Mouse (Mus musculus) ES-Bruce4 (cell line): ENCODE results near the gene Rsph6a. TPM values are rescaled to one million over a fixed set of nuclear protein-coding genes. Genes with fewer than 3 reads are reported as not detected.

Source experiments
- H3K27ac ChIP-seq: 2 replicates; pipeline ENCODE4 v1.5.1; 2012; ENCODE audit warnings: low read length, inconsistent platforms; ENCODE audit not compliant: insufficient read depth
- H3K27me3 ChIP-seq: 2 replicates; pipeline ENCODE4 v1.6.1; 2012; ENCODE audit warnings: mild to moderate bottlenecking, low read length, inconsistent platforms; ENCODE audit not compliant: control insufficient read depth, poor library complexity, insufficient read depth, severe bottlenecking
- H3K36me3 ChIP-seq: 2 replicates; pipeline ENCODE4 v1.6.1; 2012; ENCODE audit warnings: inconsistent platforms, mild to moderate bottlenecking, low read length, moderate library complexity; ENCODE audit not compliant: control insufficient read depth, poor library complexity, insufficient read depth, severe bottlenecking
- H3K4me1 ChIP-seq: one replicate; pipeline ENCODE4 v1.8.1; 2011; ENCODE audit warnings: low read length; ENCODE audit not compliant: control insufficient read depth, insufficient read depth
- H3K4me3 ChIP-seq: 2 replicates; pipeline ENCODE4 v1.5.1; 2011; ENCODE audit warnings: low read depth, mild to moderate bottlenecking, low read length
- H3K9ac ChIP-seq: 2 replicates; pipeline ENCODE4 v1.6.1; 2012; ENCODE audit warnings: low read depth, mild to moderate bottlenecking, inconsistent platforms; ENCODE audit not compliant: poor library complexity, severe bottlenecking
- H3K9me3 ChIP-seq: replicated peaks from 2 replicates; pipeline ENCODE4 v1.6.1; 2012; ENCODE audit warnings: mild to moderate bottlenecking, low read length, inconsistent platforms; ENCODE audit not compliant: control insufficient read depth, poor library complexity, insufficient read depth, severe bottlenecking
- CTCF ChIP-seq: IDR thresholded peaks from one replicate; pipeline ENCODE4 v1.8.1; 2011; ENCODE audit warnings: low read depth, low read length
- EP300 ChIP-seq: IDR thresholded peaks from 2 replicates; pipeline ENCODE4 v1.6.1; 2011; ENCODE audit warnings: low read depth, low read length; ENCODE audit not compliant: insufficient read depth
- POLR2A ChIP-seq: IDR thresholded peaks from one replicate; pipeline ENCODE4 v1.8.1; 2011; ENCODE audit warnings: low read length; ENCODE audit not compliant: insufficient read depth
- polyA plus RNA-seq: library from polyadenylated mRNA; stranded (reverse); fragments of >200 nt; gene quantifications from 2 replicates; pipeline ENCODE4 v1.2.4, GENCODE M21; 2011; ENCODE audit warnings: low read depth; ENCODE audit not compliant: missing spikeins, insufficient read depth, insufficient read length

The Rsph6a gene
- polyA plus RNA-seq, 1 experiment = not detected

- no peaks in the 10 kb centered on the region for H3K9me3 ChIP-seq
- no peak for TF ChIP-seq POLR2A
- no peak for TF ChIP-seq EP300
- no peak for TF ChIP-seq CTCF
- no peaks in the 10 kb centered on the region for H3K36me3 ChIP-seq
- peak overlapping the region; percentile 93; the same call in 1 of the 2 replicates for H3K9ac ChIP-seq
- H3K4me3 ChIP-seq = no peak overlapping the region
- no peaks in the 10 kb centered on the region for H3K4me1 ChIP-seq
- no peak overlapping the region for H3K27ac ChIP-seq
- no peaks in the 10 kb centered on the region for H3K27me3 ChIP-seq
These were observed 42.0 kb downstream of the Rsph6a start for GRCm38 (mm10) chr7:19096421-19096976.

- TF ChIP-seq POLR2A (no peak), EP300 (no peak), CTCF (no peak)
- Histone ChIP-seq H3K4me1 (no peaks in the 10 kb centered on the region), H3K27ac (no peak overlapping the region), H3K9ac (no peak overlapping the region), H3K27me3 (no peaks in the 10 kb centered on the region), H3K9me3 (no peaks in the 10 kb centered on the region), H3K36me3 (no peaks in the 10 kb centered on the region), H3K4me3 (no peak overlapping the region)
These were observed 42.7 kb downstream of the Rsph6a start for GRCm38 (mm10) chr7:19097217-19097616.

GRCm38 (mm10) chr7:19097863-19098262 is 43.4 kb downstream of the Rsph6a start:
- no peaks in the 10 kb centered on the region for H3K4me1 ChIP-seq

GRCm38 (mm10) chr7:19098811-19099210 is 44.3 kb downstream of the Rsph6a start:
- Histone ChIP-seq H3K27ac (no peak overlapping the region), H3K4me3 (no peak overlapping the region), H3K36me3 (no peaks in the 10 kb centered on the region), H3K9ac (no peak overlapping the region), H3K27me3 (no peaks in the 10 kb centered on the region), H3K4me1 (no peaks in the 10 kb centered on the region), H3K9me3 (no peaks in the 10 kb centered on the region)
- TF ChIP-seq EP300 (no peak), POLR2A (no peak), CTCF (no peak)

More at GRCm38 (mm10) chr7:19097863-19098262, 43.4 kb downstream of the Rsph6a start:
- Histone ChIP-seq H3K9me3 (no peaks in the 10 kb centered on the region), H3K27ac (no peak overlapping the region), H3K9ac (no peak overlapping the region), H3K4me3 (no peak overlapping the region), H3K27me3 (no peaks in the 10 kb centered on the region), H3K36me3 (no peaks in the 10 kb centered on the region)
- TF ChIP-seq CTCF (no peak), POLR2A (no peak), EP300 (no peak)

GRCm38 (mm10) chr7:19100290-19100689 is 45.8 kb downstream of the Rsph6a start:
- no peaks in the 10 kb centered on the region for H3K4me1 ChIP-seq
- H3K27me3 ChIP-seq = no peaks in the 10 kb centered on the region
- TF ChIP-seq EP300 (no peak), POLR2A (no peak)
- no peaks in the 10 kb centered on the region for H3K9me3 ChIP-seq
- H3K36me3 ChIP-seq = no peaks in the 10 kb centered on the region
- H3K27ac ChIP-seq = no peak overlapping the region
- no peak overlapping the region for H3K9ac ChIP-seq
- no peak overlapping the region for H3K4me3 ChIP-seq

- H3K27me3 ChIP-seq = no peaks in the 10 kb centered on the region
- no peaks in the 10 kb centered on the region for H3K36me3 ChIP-seq
- no peak overlapping the region for H3K9ac ChIP-seq
- no peak overlapping the region for H3K4me3 ChIP-seq
- no peaks in the 10 kb centered on the region for H3K4me1 ChIP-seq
- no peaks in the 10 kb centered on the region for H3K9me3 ChIP-seq
- no peak for TF ChIP-seq POLR2A
- no peak for TF ChIP-seq EP300
- TF ChIP-seq CTCF = no peak
- no peak overlapping the region for H3K27ac ChIP-seq
These were observed 49.3 kb downstream of the Rsph6a start for GRCm38 (mm10) chr7:19103741-19104140.
